Mouse (Mus musculus) bone marrow macrophage, adult 2 months (primary cell): ENCODE data around the gene Gm13889. TPM values are rescaled to one million over a fixed set of nuclear protein-coding genes. Genes with fewer than 3 reads are reported as not detected.

Source experiments
- H3K27ac ChIP-seq: 2 replicates; pipeline ENCODE4 v1.5.1; 2012; ENCODE audit warnings: low read depth, low read length; ENCODE audit not compliant: insufficient read depth
- H3K4me1 ChIP-seq: 2 replicates; pipeline ENCODE4 v1.6.1; 2012; ENCODE audit warnings: low read length; ENCODE audit not compliant: control insufficient read depth, insufficient read depth
- H3K4me3 ChIP-seq: 2 replicates; pipeline ENCODE4 v1.5.1; 2012; ENCODE audit warnings: mild to moderate bottlenecking, low read length, moderate library complexity; ENCODE audit not compliant: insufficient read depth
- CTCF ChIP-seq: IDR thresholded peaks from 2 replicates; pipeline ENCODE4 v1.5.1; 2012; ENCODE audit warnings: low read depth, mild to moderate bottlenecking, low read length, moderate library complexity
- POLR2A ChIP-seq: IDR thresholded peaks from 2 replicates; pipeline ENCODE4 v1.6.1; 2012; ENCODE audit warnings: mild to moderate bottlenecking, low read depth, low read length, borderline replicate concordance
- polyA plus RNA-seq: library from polyadenylated mRNA; stranded (reverse); fragments of >200 nt; gene quantifications from 2 replicates; pipeline ENCODE4 v1.2.4, GENCODE M21; 2012; ENCODE audit not compliant: missing spikeins, insufficient read depth, insufficient read length

Gene Gm13889
- polyA plus RNA-seq: not detected in 2 replicates

- TF ChIP-seq POLR2A (no peak), CTCF (no peak)
- H3K4me3 ChIP-seq: peak within 1 kb of the TSS; percentile 57
- H3K27ac ChIP-seq: no peak within 1 kb of the TSS
- H3K4me1 ChIP-seq: peaks cover 10% of the 10 kb centered on the region
Measured at GRCm38 (mm10) chr2:93956908-93957784, at the start of gene Gm13889. Gm13889 (minus strand) TSS chr2:93957201.

- H3K27ac ChIP-seq: no peak overlapping the region
- no peaks in the 10 kb centered on the region for H3K4me1 ChIP-seq
- TF ChIP-seq POLR2A (no peak), CTCF (peak; percentile 75)
- H3K4me3 ChIP-seq: no peak overlapping the region
Measured at GRCm38 (mm10) chr2:94002331-94002730, 45.3 kb upstream of the Gm13889 start.

GRCm38 (mm10) chr2:94001918-94002317 lies 44.9 kb upstream of the Gm13889 start:
- no peak overlapping the region for H3K4me3 ChIP-seq
- no peaks in the 10 kb centered on the region for H3K4me1 ChIP-seq
- H3K27ac ChIP-seq: no peak overlapping the region
- TF ChIP-seq POLR2A (no peak), CTCF (no peak)

GRCm38 (mm10) chr2:94001411-94001810 lies 44.4 kb upstream of the Gm13889 start:
- Histone ChIP-seq H3K27ac (no peak overlapping the region), H3K4me1 (no peaks in the 10 kb centered on the region), H3K4me3 (no peak overlapping the region)
- no peak for TF ChIP-seq POLR2A
- TF ChIP-seq CTCF: no peak

- no peak within 1 kb of the TSS for H3K4me3 ChIP-seq
- H3K4me1 ChIP-seq: no peaks in the 10 kb centered on the region
- TF ChIP-seq POLR2A (no peak), CTCF (no peak)
- no peak within 1 kb of the TSS for H3K27ac ChIP-seq
Measured at GRCm38 (mm10) chr2:93996254-93996653, 39.3 kb upstream of the Gm13889 start, which contains the start of gene Gm27027. Gm27027 (minus strand) TSS chr2:93996354.

- Histone ChIP-seq H3K4me3 (no peak overlapping the region), H3K4me1 (peaks cover 14% of the 10 kb centered on the region), H3K27ac (no peak overlapping the region)
- TF ChIP-seq POLR2A: no peak
- no peak for TF ChIP-seq CTCF
Measured at GRCm38 (mm10) chr2:93992810-93993209, 35.8 kb upstream of the Gm13889 start.

- no peak for TF ChIP-seq POLR2A
- TF ChIP-seq CTCF: no peak
- Histone ChIP-seq H3K4me3 (no peak overlapping the region), H3K4me1 (peaks cover 14% of the 10 kb centered on the region), H3K27ac (no peak overlapping the region)
Measured at GRCm38 (mm10) chr2:93992259-93992658, 35.3 kb upstream of the Gm13889 start.

- TF ChIP-seq CTCF (no peak), POLR2A (no peak)
- peaks cover 14% of the 10 kb centered on the region for H3K4me1 ChIP-seq
- no peak overlapping the region for H3K27ac ChIP-seq
- H3K4me3 ChIP-seq: no peak overlapping the region
Measured at GRCm38 (mm10) chr2:93991336-93991735, 34.3 kb upstream of the Gm13889 start.

- Histone ChIP-seq H3K4me3 (no peak overlapping the region), H3K4me1 (peaks cover 14% of the 10 kb centered on the region), H3K27ac (no peak overlapping the region)
- TF ChIP-seq POLR2A (no peak), CTCF (no peak)
Measured at GRCm38 (mm10) chr2:93988440-93988839, 31.4 kb upstream of the Gm13889 start.
